Mouse (Mus musculus) olfactory bulb, adult 2 months (tissue): ENCODE results near the gene Hist1h2bh.

Experiments used
- CTCF ChIP-seq: fragments of 200-500 bp; IDR thresholded peaks from 2 replicates; pipeline ENCODE4 v1.5.1; 2012; ENCODE audit warnings: low read depth, mild to moderate bottlenecking, low read length, moderate library complexity; ENCODE audit not compliant: insufficient read depth
- POLR2A ChIP-seq: fragments of 200-500 bp; IDR thresholded peaks from 2 replicates; pipeline ENCODE4 v1.6.1; 2012; ENCODE audit warnings: mild to moderate bottlenecking, low read depth, low read length, moderate library complexity; ENCODE audit not compliant: insufficient read depth

DNA sequence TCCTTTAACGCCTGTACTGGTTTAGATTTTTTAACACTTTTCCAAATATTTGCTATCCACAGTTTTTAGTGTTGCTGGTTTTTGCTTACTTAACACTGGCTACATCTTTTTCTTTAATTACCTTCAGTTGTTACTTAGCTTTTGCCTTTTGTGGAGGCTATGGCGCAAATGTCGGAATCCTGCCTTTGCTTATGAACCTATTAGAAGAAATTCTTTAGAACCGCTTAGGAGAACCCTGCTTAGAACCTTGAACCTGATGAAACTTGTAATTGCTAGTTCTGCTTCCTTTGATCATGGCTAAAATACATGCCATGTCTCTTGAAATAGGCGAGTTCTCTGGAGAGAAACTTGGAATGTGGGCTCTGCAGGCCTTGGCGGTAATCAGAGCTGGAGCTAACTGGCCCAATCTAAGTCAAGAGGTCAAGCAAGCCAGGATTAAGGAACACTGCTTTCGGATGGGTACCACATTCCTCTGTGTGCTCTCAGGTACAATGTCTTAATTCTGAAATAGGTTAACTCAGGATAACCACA lies 33.2 kb upstream of the Hist1h2bh start:
- no peak for TF ChIP-seq CTCF
- no peak for TF ChIP-seq POLR2A
